ENCODE assay signal across 9 mouse cellular contexts in the genomic region with DNA sequence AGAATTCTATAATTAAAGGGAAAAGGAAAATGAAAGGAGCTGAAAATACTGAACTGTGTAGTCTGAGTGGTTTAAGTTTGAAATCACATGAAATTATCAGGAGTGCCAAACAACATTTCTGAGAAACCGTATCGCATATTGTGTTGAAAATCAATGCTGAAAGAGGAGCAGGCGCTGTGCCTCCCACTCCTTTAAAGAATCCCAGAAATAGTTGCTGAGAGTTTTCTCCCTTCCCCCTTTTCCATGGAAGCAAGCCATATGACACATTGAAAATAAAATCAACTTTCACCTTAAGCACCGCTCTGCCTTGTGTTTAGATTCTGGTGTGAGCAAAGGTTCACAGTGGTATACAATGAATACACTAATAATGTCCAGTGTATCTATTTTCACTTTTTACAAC. TPM values are rescaled to one million over a fixed set of nuclear protein-coding genes. Genes with fewer than 3 reads are reported as not detected.
DNase-seq lines count a peak whose midpoint lies in the region; ATAC-seq and TF ChIP-seq lines count a peak whose summit lies in the region.
"Had no signal": no experiment of that assay in that cellular context is flagged by ENCODE, and none has a peak within 500 bp of the region (broad histone marks: within the 10 kb centered on the region; RNA-seq: fewer than 3 reads in every experiment).

No protein-coding gene starts in this region.

- TF ChIP-seq RAD21 in MEL (IDR thresholded peaks at IDR 0.05; ENCODE audit: low read depth, low read length): no peak

- no peak for ATAC-seq in erythroblast, adult 5-6 weeks (replicated peaks; ENCODE audit: low FRiP score, poor library complexity, severe bottlenecking)
- ATAC-seq in heart, embryonic 13.5 days (ENCODE audit: extremely low read depth, insufficient number of reproducible peaks, low FRiP score, low TSS enrichment): no peak
- ATAC-seq in liver, embryonic 14.5 days (ENCODE audit: insufficient read depth): no peak

- no peaks in the 10 kb centered on the region for H3K36me3 ChIP-seq in erythroblast, embryonic 14.5 days (ENCODE audit: control insufficient read depth)
- peaks cover 0 to 20% of the 10 kb centered on the region in 2 experiments; a peak in 2 of 4 replicates for H3K36me3 ChIP-seq in MEL (ENCODE audit: control insufficient read depth in 1 of 2, insufficient read depth in 2 of 2, low read length in 2 of 2)
- no peaks in the 10 kb centered on the region for H3K36me3 ChIP-seq in heart, embryonic 13.5 days
- H3K36me3 ChIP-seq in liver, embryonic 14.5 days (replicated peaks; ENCODE audit: control insufficient read depth, insufficient read depth, low read depth): no peaks in the 10 kb centered on the region

- H3K4me2 ChIP-seq in heart, embryonic 13.5 days: peak overlapping the region; percentile 92
- H3K4me2 ChIP-seq in liver, embryonic 14.5 days (ENCODE audit: low read depth): peak overlapping the region; percentile 91

- peaks cover under 1% of the 10 kb centered on the region; the same call in 1 of the 2 replicates for H3K79me2 ChIP-seq in MEL (ENCODE audit: control insufficient read depth, insufficient read depth, low read length, poor library complexity)

- 5% methylated on average over 4 of the region's 4 CpGs for WGBS in heart, embryonic 13.5 days
- 5% methylated on average over 4 of the region's 4 CpGs for WGBS in liver, embryonic 14.5 days (ENCODE audit: insufficient replicate concordance)

- H3K9ac ChIP-seq in MEL (ENCODE audit: control insufficient read depth, low read depth, low read length, poor library complexity, severe bottlenecking): peak overlapping the region; percentile 87; the same call in 1 of the 2 replicates
- peak overlapping the region; percentile 91 for H3K9ac ChIP-seq in heart, embryonic 13.5 days
- no peak overlapping the region for H3K9ac ChIP-seq in liver, embryonic 14.5 days (replicated peaks)

- peaks cover 56% of the 10 kb centered on the region for H3K27me3 ChIP-seq in erythroblast, embryonic 14.5 days (ENCODE audit: control insufficient read depth)
- H3K27me3 ChIP-seq in MEL (ENCODE audit: control insufficient read depth in 1 of 2, insufficient read depth in 2 of 2, low read length in 2 of 2): no peaks in the 10 kb centered on the region
- H3K27me3 ChIP-seq in heart, embryonic 13.5 days (replicated peaks): 0 out of 2 replicates have a peak, but pooled peaks cover 4% of the 10 kb centered on the region
- peaks cover 3% of the 10 kb centered on the region for H3K27me3 ChIP-seq in liver, embryonic 14.5 days (ENCODE audit: control insufficient read depth, insufficient read depth, low read length)
- H3K27me3 ChIP-seq: CH12.LX had no signal

- H3K4me1 ChIP-seq in erythroblast, embryonic 14.5 days (ENCODE audit: control insufficient read depth): peaks cover 23% of the 10 kb centered on the region
- H3K4me1 ChIP-seq in MEL (ENCODE audit: control insufficient read depth in 1 of 2, insufficient read depth in 2 of 2, low read length in 2 of 2): peaks cover 3 to 8% of the 10 kb centered on the region in 2 experiments; a peak in 3 of 4 replicates
- H3K4me1 ChIP-seq in heart, embryonic 13.5 days: peaks cover 16% of the 10 kb centered on the region
- peaks cover 2 to 13% of the 10 kb centered on the region in 2 experiments; a peak in 3 of 4 replicates for H3K4me1 ChIP-seq in liver, embryonic 14.5 days (replicated peaks; ENCODE audit: control insufficient read depth in 2 of 2, insufficient read depth in 2 of 2, low read length in 1 of 2)

- TF ChIP-seq EP300 in MEL (IDR thresholded peaks at IDR 0.05; ENCODE audit: low read depth in 1 of 2, low read length in 2 of 2): no peak
- no peak for TF ChIP-seq EP300 in liver, embryonic 14.5 days (IDR thresholded peaks at IDR 0.05; ENCODE audit: low read depth)

- peak overlapping the region; percentile 19; the same call in 1 of the 2 replicates for H3K27ac ChIP-seq in MEL (ENCODE audit: control insufficient read depth, low read depth, low read length)
- peak overlapping the region; percentile 92; the same call in 1 of the 2 replicates for H3K27ac ChIP-seq in heart, embryonic 13.5 days (replicated peaks)
- no peak overlapping the region for H3K27ac ChIP-seq in liver, embryonic 14.5 days

- TF ChIP-seq POLR2A in MEL (IDR thresholded peaks at IDR 0.05; ENCODE audit: control insufficient read depth in 1 of 2, insufficient read depth in 1 of 2, low read depth in 1 of 2, low read length in 2 of 2, poor library complexity in 1 of 2): no peak

- no peaks in the 10 kb centered on the region for H3K9me3 ChIP-seq in erythroblast, embryonic 14.5 days (ENCODE audit: control insufficient read depth, low read length)
- H3K9me3 ChIP-seq in MEL (replicated peaks; ENCODE audit: insufficient read depth, low read length): no peaks in the 10 kb centered on the region
- H3K9me3 ChIP-seq in heart, embryonic 13.5 days: no peaks in the 10 kb centered on the region
- H3K9me3 ChIP-seq in liver, embryonic 14.5 days (ENCODE audit: control insufficient read depth, low read length): no peaks in the 10 kb centered on the region

- DNase-seq in MEL (ENCODE audit: low read depth, low spot score): peak; percentile 41
- DNase-seq in liver, embryonic 14.5 days (ENCODE audit: low read depth in 3 of 3, low spot score in 3 of 3): no peak
- no peak for DNase-seq in right cerebral cortex, adult 18-20 months
- no peak for DNase-seq in testis, postnatal 10 days (ENCODE audit: low spot score)
- no peak for DNase-seq in kidney, adult 11 months

- H3K4me3 ChIP-seq in erythroblast, embryonic 14.5 days (replicated peaks): peak overlapping the region; percentile 65
- H3K4me3 ChIP-seq in MEL (ENCODE audit: control insufficient read depth in 1 of 2, insufficient read depth in 1 of 2, low read depth in 2 of 2, low read length in 2 of 2): peak overlapping the region; percentile 93 to 96
- H3K4me3 ChIP-seq in heart, embryonic 13.5 days: peak overlapping the region; percentile 87
- peak overlapping the region; percentile 71 to 82; a peak in 3 of 4 replicates for H3K4me3 ChIP-seq in liver, embryonic 14.5 days (ENCODE audit: insufficient read depth in 1 of 2, low read depth in 2 of 2, low read length in 2 of 2)

- TF ChIP-seq CTCF in MEL (IDR thresholded peaks at IDR 0.05 in 2 of 3, conservative IDR thresholded peaks at IDR 0.05 in 1 of 3; ENCODE audit: control insufficient read depth in 1 of 3, insufficient read depth in 1 of 3, low read depth in 2 of 3, low read length in 3 of 3, poor library complexity in 1 of 3, severe bottlenecking in 1 of 3): no peak
- no peak for TF ChIP-seq CTCF in liver, embryonic 14.5 days (IDR thresholded peaks at IDR 0.05; ENCODE audit: low read depth)

TF ChIP-seq in MEL, 35 proteins besides CTCF, POLR2A, EP300 and RAD21:
- TF ChIP-seq ZNF384 (IDR thresholded peaks at IDR 0.05; ENCODE audit: low read depth, low read length): no peak
- TF ChIP-seq SMC3 (IDR thresholded peaks at IDR 0.05; ENCODE audit: low read depth, low read length): no peak
- no peak for TF ChIP-seq ELF1 (IDR thresholded peaks at IDR 0.05; ENCODE audit: low read depth, low read length)
- 0 out of 2 replicates have a peak, but pooled peaks have one; percentile 2 for TF ChIP-seq MXI1 (IDR thresholded peaks at IDR 0.05; ENCODE audit: low read depth, low read length)

RNA-seq across cellular contexts. Expression of a gene that starts 1.1 kb away (rescaled TPM):
- under 0.01 and 0.01 TPM in 2 replicates for polyA plus RNA-seq in erythroblast, embryonic 14.5 days (2012)
- total RNA-seq in erythroblast, adult 5-6 weeks (2015; ENCODE audit: low replicate concordance): 1.0 and 4.4 TPM in 2 replicates
- total RNA-seq in erythroblast, adult 5-6 weeks (2017; ENCODE audit: low replicate concordance): 1.8 and 2.1 TPM in 2 replicates
- 5.6 and 6.4 TPM in 2 replicates for total RNA-seq in MEL (2012; rRNA removed)
- polyA plus RNA-seq in MEL (2012; ENCODE audit: insufficient read depth in 1 of 2, insufficient read length in 2 of 2, low read depth in 1 of 2, low replicate concordance in 2 of 2, missing spikeins in 1 of 2): 1 to 10 TPM in 1 of 2 experiments, not detected in 1; 2.9 TPM
- polyA plus RNA-seq in heart, embryonic 13.5 days (2015; fragmentation: Nextera tagmentation; extraction: Ambion mirVana): 1.9 and 2.0 TPM in 2 replicates
- polyA plus RNA-seq in liver, embryonic 14.5 days (2012; rRNA removed): 0.18 and 0.30 TPM in 2 replicates
- 0.19 and 0.24 TPM in 2 replicates for polyA plus RNA-seq in liver, embryonic 14.5 days (2014; fragmentation: Nextera tagmentation; extraction: Ambion mirVana)
- total RNA-seq: CH12.LX had no signal
